Mouse (Mus musculus) kidney, postnatal 0 days (tissue): Measurements from ENCODE around the gene Tldc2. TPM values are rescaled to one million over a fixed set of nuclear protein-coding genes. Genes with fewer than 3 reads are reported as not detected.

ENCODE experiments used
- ATAC-seq: fragments of 200-750 bp; cut with Nextera tagmentation; replicated peaks from 2 replicates; pipeline ENCODE4 v1.8.0; 2017; ENCODE audit warnings: low read depth, moderate number of reproducible peaks, moderate TSS enrichment, moderate library complexity; ENCODE audit not compliant: low FRiP score
- DNase-seq: peaks from one replicate; pipeline ENCODE4 v3.0.0-alpha.2; 2016; ENCODE audit warnings: low spot score
- H3K27ac ChIP-seq: fragments of 300-500 bp; sonication (generic); 2 replicates; pipeline ENCODE4 v1.5.1; 2014; ENCODE audit warnings: mild to moderate bottlenecking
- H3K27me3 ChIP-seq: fragments of 300-500 bp; sonication (generic); 2 replicates; pipeline ENCODE4 v1.6.1; 2014; ENCODE audit warnings: low read length, mixed read lengths; ENCODE audit not compliant: insufficient read depth
- H3K36me3 ChIP-seq: fragments of 300-500 bp; sonication (generic); 2 replicates; pipeline ENCODE4 v1.6.1; 2014; ENCODE audit warnings: low read length, mixed read lengths; ENCODE audit not compliant: insufficient read depth
- H3K4me1 ChIP-seq: fragments of 300-500 bp; sonication (generic); replicated peaks from 2 replicates; pipeline ENCODE4 v1.6.1; 2014; ENCODE audit warnings: antibody characterized with exemption, low read length, mixed read lengths; ENCODE audit not compliant: insufficient read depth
- H3K4me2 ChIP-seq: fragments of 300-500 bp; sonication (generic); 2 replicates; pipeline ENCODE4 v1.6.1; 2014; ENCODE audit warnings: mild to moderate bottlenecking, low read length, moderate library complexity, mixed read lengths
- H3K4me3 ChIP-seq: fragments of 300-500 bp; sonication (generic); replicated peaks from 2 replicates; pipeline ENCODE4 v1.5.1; 2014; ENCODE audit warnings: low read depth, low read length
- H3K9ac ChIP-seq: fragments of 300-500 bp; sonication (generic); 2 replicates; pipeline ENCODE4 v1.6.1; 2014; ENCODE audit warnings: low read depth, low read length
- H3K9me3 ChIP-seq: fragments of 300-500 bp; sonication (generic); replicated peaks from 2 replicates; pipeline ENCODE4 v1.6.1; 2016; ENCODE audit warnings: low read length, inconsistent platforms, mixed read lengths
- CTCF ChIP-seq: IDR thresholded peaks from 2 replicates; pipeline ENCODE4 v1.5.1; 2016; ENCODE audit warnings: antibody characterized with exemption, low read depth, mild to moderate bottlenecking, moderate library complexity
- WGBS: fragments of 180-500 bp; shearing (Covaris S2); extraction: QIAGEN DNeasy Blood & Tissue Kit; methylation state at CpG from one replicate; pipeline ENCODE4 v1.1.7; 2014; 5-methylcytosine and 5-hydroxymethylcytosine counted together
- polyA plus RNA-seq: library from polyadenylated mRNA; unstranded; fragments of >200 nt; fragmentation: Nextera tagmentation; extraction: Ambion mirVana; gene quantifications from 2 replicates; pipeline ENCODE4 v1.2.1, GENCODE M21; 2015

Gene Tldc2
- 2.2 and 2.5 TPM in 2 replicates for polyA plus RNA-seq

DNA sequence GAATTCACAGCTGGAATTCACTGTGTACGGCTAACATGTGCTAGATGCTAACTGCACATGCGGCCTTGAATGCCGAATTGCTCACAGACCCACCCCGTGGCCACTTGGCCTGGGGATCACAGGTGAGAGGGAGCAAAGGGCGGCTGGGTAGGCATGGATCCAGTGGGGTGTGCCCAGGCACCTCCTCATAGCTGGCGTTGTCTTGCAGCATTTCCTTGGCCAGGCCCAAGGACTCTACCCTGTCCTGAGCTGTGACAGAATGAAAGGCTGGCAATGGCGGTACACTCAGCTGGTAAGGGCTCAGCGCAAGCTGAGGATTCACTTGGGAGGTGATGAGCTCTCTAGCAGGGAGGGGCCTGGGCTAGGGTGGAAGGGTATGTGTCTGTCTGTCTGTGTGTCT is at the start of gene Tldc2:
TSS of gene Tldc2 (plus strand) at position 260 of the 400 bp plus-strand sequence.
- Histone ChIP-seq H3K4me2 (no peak within 1 kb of the TSS), H3K27ac (no peak within 1 kb of the TSS), H3K36me3 (no peaks in the 10 kb centered on the region), H3K4me3 (no peak within 1 kb of the TSS), H3K27me3 (no peaks in the 10 kb centered on the region), H3K9ac (no peak within 1 kb of the TSS), H3K4me1 (peaks cover 6% of the 10 kb centered on the region; the same call in 1 of the 2 replicates), H3K9me3 (no peaks in the 10 kb centered on the region)
- 86% methylated on average over 8 of the region's 8 CpGs for WGBS
- DNase-seq, result no peak
- ATAC-seq, result 0 out of 2 replicates have a peak, but pooled peaks have one; percentile 16
- no peak for TF ChIP-seq CTCF

DNA sequence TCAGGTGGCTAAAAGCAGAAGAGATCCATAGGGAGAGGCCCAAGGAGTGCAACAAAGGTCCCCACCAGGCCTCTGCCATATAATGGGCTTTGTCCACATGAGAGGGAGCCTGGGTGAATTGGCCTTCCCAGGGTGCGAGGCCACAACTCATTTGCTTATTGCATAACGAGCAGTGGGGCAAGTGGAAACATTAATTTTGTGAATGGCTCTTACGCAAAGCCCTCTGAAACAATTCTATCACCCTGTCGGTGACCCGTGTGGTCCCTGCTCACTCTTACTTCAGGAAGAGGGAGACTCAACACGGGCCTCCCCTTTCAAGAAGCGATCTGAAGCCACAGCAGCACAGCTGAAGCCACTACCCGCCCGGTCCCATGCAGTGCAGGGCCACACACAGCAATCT is 49.6 kb upstream of the Tldc2 start:
- H3K9me3 ChIP-seq, result no peaks in the 10 kb centered on the region
- 81% methylated on average over 9 of the region's 9 CpGs for WGBS
- H3K9ac ChIP-seq, result no peak overlapping the region
- no peak overlapping the region for H3K4me2 ChIP-seq
- peaks cover 45% of the 10 kb centered on the region for H3K36me3 ChIP-seq
- TF ChIP-seq CTCF, result no peak
- H3K4me3 ChIP-seq, result no peak overlapping the region
- H3K4me1 ChIP-seq, result no peaks in the 10 kb centered on the region
- no peak overlapping the region for H3K27ac ChIP-seq
- no peaks in the 10 kb centered on the region for H3K27me3 ChIP-seq
- DNase-seq (no peak), ATAC-seq (no peak)

DNA sequence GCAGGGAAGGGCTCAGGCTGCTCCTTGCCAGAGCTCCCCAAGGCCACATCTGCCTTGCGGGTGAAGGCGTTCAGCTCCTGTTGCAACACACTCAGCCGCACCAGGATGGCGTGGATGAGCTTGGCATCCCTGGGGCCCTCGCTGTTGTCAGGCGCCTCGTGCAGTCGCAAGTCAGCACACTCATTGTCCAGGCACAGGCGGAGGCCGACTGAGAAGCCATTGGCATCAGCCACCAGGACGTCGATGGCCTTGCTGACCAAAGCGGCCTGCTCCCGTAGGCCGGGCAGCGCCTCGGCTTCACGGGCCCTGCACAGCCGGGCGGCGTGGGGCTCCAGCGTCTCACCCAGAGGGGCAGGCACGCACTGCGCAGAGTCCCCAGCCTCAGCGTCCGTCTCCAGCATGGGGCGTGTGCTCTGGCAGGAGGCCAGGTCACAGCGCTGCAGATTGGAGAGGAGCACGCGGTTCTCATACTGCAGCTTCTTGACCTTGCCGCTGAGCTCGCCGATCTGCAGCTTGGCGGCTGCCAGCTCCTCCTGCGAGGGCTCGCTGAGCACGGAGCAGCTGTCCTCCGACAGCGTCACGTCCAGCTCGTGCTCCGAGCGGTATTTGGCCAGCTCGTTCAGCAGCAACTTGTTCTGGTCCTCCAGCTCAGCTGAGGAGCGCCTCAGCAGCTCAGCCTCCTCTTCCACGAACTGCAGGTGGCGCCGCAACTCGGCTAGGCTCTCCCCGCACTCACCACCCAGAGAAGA is 46.8 kb upstream of the Tldc2 start:
- DNase-seq, result no peak
- Histone ChIP-seq H3K27ac (no peak overlapping the region), H3K4me1 (no peaks in the 10 kb centered on the region), H3K4me3 (no peak overlapping the region), H3K4me2 (no peak overlapping the region), H3K9ac (no peak overlapping the region), H3K27me3 (no peaks in the 10 kb centered on the region), H3K36me3 (peaks cover 39% of the 10 kb centered on the region), H3K9me3 (no peaks in the 10 kb centered on the region)
- 87% methylated on average over 50 of the region's 50 CpGs for WGBS
- peak; percentile 21; the same call in 1 of the 2 replicates for TF ChIP-seq CTCF
- 0 out of 2 replicates have a peak, but pooled peaks have one; percentile 36 for ATAC-seq

GRCm38 (mm10) chr2:157040649-157041046 is 46.2 kb upstream of the Tldc2 start:
- 84% methylated on average over 17 of the region's 17 CpGs for WGBS
- H3K9me3 ChIP-seq, result no peaks in the 10 kb centered on the region
- no peaks in the 10 kb centered on the region for H3K27me3 ChIP-seq
- no peaks in the 10 kb centered on the region for H3K4me1 ChIP-seq
- ATAC-seq, result 0 out of 2 replicates have a peak, but pooled peaks have one; percentile 3
- no peak overlapping the region for H3K9ac ChIP-seq
- DNase-seq, result no peak
- H3K27ac ChIP-seq, result no peak overlapping the region
- no peak overlapping the region for H3K4me3 ChIP-seq
- H3K36me3 ChIP-seq, result peaks cover 39% of the 10 kb centered on the region
- TF ChIP-seq CTCF, result no peak
- H3K4me2 ChIP-seq, result no peak overlapping the region

DNA sequence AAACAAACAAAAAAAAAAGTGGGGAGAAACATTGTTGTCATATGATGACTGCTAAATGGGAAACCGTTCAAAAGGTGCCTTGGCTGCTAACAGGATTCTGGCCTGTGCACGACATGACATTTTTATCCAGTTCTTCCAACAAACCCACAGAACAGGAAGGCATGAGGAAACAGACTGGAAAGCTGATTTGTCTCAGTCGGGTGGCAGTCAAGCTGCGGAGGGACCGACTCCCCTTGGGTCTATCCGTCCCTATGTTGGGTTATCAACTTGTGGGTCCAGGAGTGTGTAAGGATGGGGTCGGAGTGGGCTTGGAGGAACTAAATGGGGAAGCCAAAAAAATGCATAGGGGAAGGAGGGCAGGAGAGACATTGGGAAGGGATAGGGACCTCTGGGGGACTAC is 45.4 kb upstream of the Tldc2 start:
- H3K27me3 ChIP-seq, result no peaks in the 10 kb centered on the region
- no peak for TF ChIP-seq CTCF
- peaks cover 44% of the 10 kb centered on the region for H3K36me3 ChIP-seq
- ATAC-seq (no peak), DNase-seq (no peak)
- H3K27ac ChIP-seq, result no peak overlapping the region
- H3K9me3 ChIP-seq, result no peaks in the 10 kb centered on the region
- WGBS, result 84% methylated on average over 7 of the region's 7 CpGs
- H3K4me2 ChIP-seq, result no peak overlapping the region
- no peaks in the 10 kb centered on the region for H3K4me1 ChIP-seq
- no peak overlapping the region for H3K9ac ChIP-seq
- no peak overlapping the region for H3K4me3 ChIP-seq

DNA sequence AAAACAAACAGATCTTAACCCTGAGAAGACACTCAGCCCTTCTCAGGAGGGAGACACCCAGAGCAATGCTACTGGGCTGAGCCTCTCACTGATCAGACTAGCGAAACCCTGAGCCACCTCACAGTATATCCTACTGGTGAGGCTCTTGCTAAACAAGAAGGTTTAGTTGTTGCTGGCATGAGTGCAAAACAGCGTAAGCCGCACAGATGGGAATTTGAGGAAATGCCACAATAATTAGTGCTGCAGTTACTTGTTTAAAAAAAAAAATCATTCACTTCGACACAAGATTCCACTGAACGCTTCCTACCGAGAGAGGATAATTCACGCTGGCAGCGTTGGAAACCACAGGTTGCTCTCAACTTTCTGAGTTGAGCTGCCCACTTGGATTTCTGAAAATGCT is 43.3 kb upstream of the Tldc2 start:
- DNase-seq (no peak), ATAC-seq (no peak)
- 82% methylated on average over 8 of the region's 8 CpGs for WGBS
- H3K27me3 ChIP-seq, result no peaks in the 10 kb centered on the region
- no peak overlapping the region for H3K4me3 ChIP-seq
- H3K4me1 ChIP-seq, result no peaks in the 10 kb centered on the region
- H3K4me2 ChIP-seq, result no peak overlapping the region
- no peak overlapping the region for H3K27ac ChIP-seq
- no peaks in the 10 kb centered on the region for H3K9me3 ChIP-seq
- TF ChIP-seq CTCF, result no peak
- H3K36me3 ChIP-seq, result peaks cover 43% of the 10 kb centered on the region
- H3K9ac ChIP-seq, result no peak overlapping the region

- peak; percentile 63 for TF ChIP-seq CTCF
- H3K9ac ChIP-seq, result no peak overlapping the region
- no peak overlapping the region for H3K4me3 ChIP-seq
- peaks cover 45% of the 10 kb centered on the region for H3K36me3 ChIP-seq
- DNase-seq (peak; percentile 21), ATAC-seq (no peak)
- H3K4me2 ChIP-seq, result no peak overlapping the region
- H3K4me1 ChIP-seq, result no peaks in the 10 kb centered on the region
- no peaks in the 10 kb centered on the region for H3K27me3 ChIP-seq
- no peaks in the 10 kb centered on the region for H3K9me3 ChIP-seq
- no peak overlapping the region for H3K27ac ChIP-seq
Observed at GRCm38 (mm10) chr2:157043987-157044386, 42.9 kb upstream of the Tldc2 start.
